Mouse (Mus musculus): Measurements from ENCODE around the gene Sorbs1. TPM values are rescaled to one million over a fixed set of nuclear protein-coding genes. Genes with fewer than 3 reads are reported as not detected.

Sorbs1 gene
- polyA plus RNA-seq, 1 experiment = 111 TPM

- Histone ChIP-seq H3K4me3 (ENCODE audit: insufficient read depth, low read length) (no peak overlapping the region), H3K27ac (ENCODE audit: insufficient read depth, low read length) (peak overlapping the region; percentile 38), H3K4me1 (ENCODE audit: control insufficient read depth, insufficient read depth, low read length) (no peaks in the 10 kb centered on the region)
- TF ChIP-seq POLR2A (IDR thresholded peaks at IDR 0.05; ENCODE audit: low read depth, low read length) = no peak
- TF ChIP-seq CTCF (IDR thresholded peaks at IDR 0.05; ENCODE audit: borderline replicate concordance, insufficient read depth, low read length) = no peak
Observed at GRCm38 (mm10) chr19:40395321-40395695, 118.3 kb downstream of the Sorbs1 start.

- Histone ChIP-seq H3K4me3 (ENCODE audit: insufficient read depth, low read length) (no peak overlapping the region), H3K27ac (ENCODE audit: insufficient read depth, low read length) (peak overlapping the region; percentile 38), H3K4me1 (ENCODE audit: control insufficient read depth, insufficient read depth, low read length) (no peaks in the 10 kb centered on the region)
- TF ChIP-seq CTCF (IDR thresholded peaks at IDR 0.05; ENCODE audit: borderline replicate concordance, insufficient read depth, low read length) = no peak
- TF ChIP-seq POLR2A (IDR thresholded peaks at IDR 0.05; ENCODE audit: low read depth, low read length) = no peak
Observed at GRCm38 (mm10) chr19:40394555-40395320, 118.8 kb downstream of the Sorbs1 start.

- no peak overlapping the region for H3K27ac ChIP-seq (ENCODE audit: insufficient read depth, low read length)
- no peak overlapping the region for H3K4me3 ChIP-seq (ENCODE audit: insufficient read depth, low read length)
- TF ChIP-seq CTCF (IDR thresholded peaks at IDR 0.05; ENCODE audit: borderline replicate concordance, insufficient read depth, low read length) (no peak), POLR2A (IDR thresholded peaks at IDR 0.05; ENCODE audit: low read depth, low read length) (no peak)
- no peaks in the 10 kb centered on the region for H3K4me1 ChIP-seq (ENCODE audit: control insufficient read depth, insufficient read depth, low read length)
Observed at GRCm38 (mm10) chr19:40392795-40393392, 120.7 kb downstream of the Sorbs1 start.

- peak; percentile 66 for TF ChIP-seq CTCF (IDR thresholded peaks at IDR 0.05; ENCODE audit: borderline replicate concordance, insufficient read depth, low read length)
- no peak for TF ChIP-seq POLR2A (IDR thresholded peaks at IDR 0.05; ENCODE audit: low read depth, low read length)
- Histone ChIP-seq H3K4me1 (ENCODE audit: control insufficient read depth, insufficient read depth, low read length) (no peaks in the 10 kb centered on the region), H3K27ac (ENCODE audit: insufficient read depth, low read length) (no peak overlapping the region), H3K4me3 (ENCODE audit: insufficient read depth, low read length) (no peak overlapping the region)
Observed at GRCm38 (mm10) chr19:40391469-40391868, 122.1 kb downstream of the Sorbs1 start.

- Histone ChIP-seq H3K27ac (ENCODE audit: insufficient read depth, low read length) (no peak overlapping the region), H3K4me1 (ENCODE audit: control insufficient read depth, insufficient read depth, low read length) (no peaks in the 10 kb centered on the region), H3K4me3 (ENCODE audit: insufficient read depth, low read length) (no peak overlapping the region)
- TF ChIP-seq POLR2A (IDR thresholded peaks at IDR 0.05; ENCODE audit: low read depth, low read length) (no peak), CTCF (IDR thresholded peaks at IDR 0.05; ENCODE audit: borderline replicate concordance, insufficient read depth, low read length) (no peak)
Observed at GRCm38 (mm10) chr19:40386916-40387315, 126.7 kb downstream of the Sorbs1 start.

- Histone ChIP-seq H3K27ac (ENCODE audit: insufficient read depth, low read length) (no peak overlapping the region), H3K4me3 (ENCODE audit: insufficient read depth, low read length) (no peak overlapping the region), H3K4me1 (ENCODE audit: control insufficient read depth, insufficient read depth, low read length) (no peaks in the 10 kb centered on the region)
- TF ChIP-seq POLR2A (IDR thresholded peaks at IDR 0.05; ENCODE audit: low read depth, low read length) = no peak
- no peak for TF ChIP-seq CTCF (IDR thresholded peaks at IDR 0.05; ENCODE audit: borderline replicate concordance, insufficient read depth, low read length)
Observed at GRCm38 (mm10) chr19:40385334-40385733, 128.2 kb downstream of the Sorbs1 start.

- H3K4me1 ChIP-seq (ENCODE audit: control insufficient read depth, insufficient read depth, low read length) = no peaks in the 10 kb centered on the region
- H3K27ac ChIP-seq (ENCODE audit: insufficient read depth, low read length) = no peak overlapping the region
- TF ChIP-seq POLR2A (IDR thresholded peaks at IDR 0.05; ENCODE audit: low read depth, low read length) = no peak
- no peak for TF ChIP-seq CTCF (IDR thresholded peaks at IDR 0.05; ENCODE audit: borderline replicate concordance, insufficient read depth, low read length)
- no peak overlapping the region for H3K4me3 ChIP-seq (ENCODE audit: insufficient read depth, low read length)
Observed at GRCm38 (mm10) chr19:40383931-40384330, 129.6 kb downstream of the Sorbs1 start.

GRCm38 (mm10) chr19:40380656-40381055, 132.9 kb downstream of the Sorbs1 start:
- Histone ChIP-seq H3K4me1 (ENCODE audit: control insufficient read depth, insufficient read depth, low read length) (no peaks in the 10 kb centered on the region), H3K4me3 (ENCODE audit: insufficient read depth, low read length) (no peak overlapping the region), H3K27ac (ENCODE audit: insufficient read depth, low read length) (no peak overlapping the region)
- TF ChIP-seq CTCF (IDR thresholded peaks at IDR 0.05; ENCODE audit: borderline replicate concordance, insufficient read depth, low read length) (no peak), POLR2A (IDR thresholded peaks at IDR 0.05; ENCODE audit: low read depth, low read length) (no peak)

- Histone ChIP-seq H3K4me3 (ENCODE audit: insufficient read depth, low read length) (no peak overlapping the region), H3K27ac (ENCODE audit: insufficient read depth, low read length) (no peak overlapping the region), H3K4me1 (ENCODE audit: control insufficient read depth, insufficient read depth, low read length) (no peaks in the 10 kb centered on the region)
- TF ChIP-seq CTCF (IDR thresholded peaks at IDR 0.05; ENCODE audit: borderline replicate concordance, insufficient read depth, low read length) (no peak), POLR2A (IDR thresholded peaks at IDR 0.05; ENCODE audit: low read depth, low read length) (no peak)
Observed at GRCm38 (mm10) chr19:40380005-40380404, 133.6 kb downstream of the Sorbs1 start.

- H3K4me1 ChIP-seq (ENCODE audit: control insufficient read depth, insufficient read depth, low read length) = no peaks in the 10 kb centered on the region
- no peak for TF ChIP-seq CTCF (IDR thresholded peaks at IDR 0.05; ENCODE audit: borderline replicate concordance, insufficient read depth, low read length)
- TF ChIP-seq POLR2A (IDR thresholded peaks at IDR 0.05; ENCODE audit: low read depth, low read length) = no peak
- H3K27ac ChIP-seq (ENCODE audit: insufficient read depth, low read length) = no peak overlapping the region
- H3K4me3 ChIP-seq (ENCODE audit: insufficient read depth, low read length) = no peak overlapping the region
Observed at GRCm38 (mm10) chr19:40379081-40379480, 134.5 kb downstream of the Sorbs1 start.

Data from embryonic fibroblast, embryonic 13.5 days (primary cell).